Mouse (Mus musculus) liver, embryonic 14.5 days (tissue): ENCODE measurements at regions not wholly inside any gene's neighbourhood (a gene's known extent, or its start where the extent isn't known, plus 50 kb on each side); places are given as distances from the start of the nearest gene placed in this dataset.

Experiments
- ATAC-seq: fragments of 200-750 bp; cut with Nextera tagmentation; 2 replicates; pipeline ENCODE4 v1.8.0; 2017; ENCODE audit warnings: moderate number of reproducible peaks, mild to moderate bottlenecking, moderate library complexity; ENCODE audit not compliant: insufficient read depth
- DNase-seq, 3 experiments: peaks; one replicate each; pipeline ENCODE4 v3.0.0-alpha.2; 2012 to 2013; ENCODE audit warnings: low read depth in 3 of 3, low spot score in 3 of 3
- H3K27ac ChIP-seq: fragments of 300-500 bp; sonication (generic); 2 replicates; pipeline ENCODE4 v1.5.1; 2014; ENCODE audit warnings: moderate library complexity, mild to moderate bottlenecking, control low read depth, inconsistent platforms
- H3K27me3 ChIP-seq: fragments of 300-500 bp; sonication (generic); 2 replicates; pipeline ENCODE4 v1.6.1; 2014; ENCODE audit warnings: mild to moderate bottlenecking, low read length, moderate library complexity; ENCODE audit not compliant: control insufficient read depth, insufficient read depth
- H3K36me3 ChIP-seq: fragments of 300-500 bp; sonication (generic); replicated peaks from 2 replicates; pipeline ENCODE4 v1.6.1; 2014; ENCODE audit warnings: low read depth; ENCODE audit not compliant: control insufficient read depth, insufficient read depth
- H3K4me1 ChIP-seq, 2 experiments: fragments of 200-500 bp in 1 of 2; fragments of 300-500 bp in 1 of 2; sonication (generic) in 1 of 2; replicated peaks; 2 replicates each; pipeline ENCODE4 v1.6.1; 2012 to 2014; ENCODE audit warnings: antibody characterized with exemption in 1 of 2, inconsistent platforms in 1 of 2, low read length in 1 of 2; ENCODE audit not compliant: control insufficient read depth in 2 of 2, insufficient read depth in 2 of 2
- H3K4me2 ChIP-seq: fragments of 300-500 bp; sonication (generic); 2 replicates; pipeline ENCODE4 v1.6.1; 2014; ENCODE audit warnings: low read depth, mild to moderate bottlenecking, control low read depth, moderate library complexity
- H3K4me3 ChIP-seq, 2 experiments: fragments of 200-500 bp in 1 of 2; fragments of 300-500 bp in 1 of 2; sonication (generic) in 1 of 2; 2 replicates each; pipeline ENCODE4 v1.5.1; 2012 to 2014; ENCODE audit warnings: low read depth in 2 of 2, low read length in 2 of 2, mild to moderate bottlenecking in 2 of 2, control low read depth in 1 of 2, inconsistent platforms in 1 of 2, moderate library complexity in 1 of 2; ENCODE audit not compliant: insufficient read depth in 1 of 2
- H3K9ac ChIP-seq: fragments of 300-500 bp; sonication (generic); replicated peaks from 2 replicates; pipeline ENCODE4 v1.6.1; 2014; ENCODE audit warnings: mild to moderate bottlenecking, control low read depth, moderate library complexity
- H3K9me3 ChIP-seq: fragments of 300-500 bp; sonication (generic); 2 replicates; pipeline ENCODE4 v1.6.1; 2016; ENCODE audit warnings: low read length, mixed read lengths; ENCODE audit not compliant: control insufficient read depth
- CTCF ChIP-seq: IDR thresholded peaks from 2 replicates; pipeline ENCODE4 v1.5.1; 2016; ENCODE audit warnings: antibody characterized with exemption, low read depth, control low read depth
- EP300 ChIP-seq: IDR thresholded peaks from 2 replicates; pipeline ENCODE4 v1.6.1; 2016; ENCODE audit warnings: antibody characterized with exemption, low read depth
- WGBS: fragments of 180-500 bp; shearing (Covaris S2); extraction: QIAGEN DNeasy Blood & Tissue Kit; methylation state at CpG from one replicate; pipeline ENCODE4 v1.1.7; 2014; ENCODE audit not compliant: insufficient replicate concordance; 5-methylcytosine and 5-hydroxymethylcytosine counted together

- Histone ChIP-seq H3K27me3 (no peaks in the 10 kb centered on the region), H3K27ac (no peak overlapping the region), H3K9me3 (no peaks in the 10 kb centered on the region), H3K36me3 (no peaks in the 10 kb centered on the region), H3K4me1 (no peaks in the 10 kb centered on the region), H3K4me2 (no peak overlapping the region), H3K9ac (no peak overlapping the region), H3K4me3 (no peak overlapping the region)
- 49% methylated on average over 4 of the region's 4 CpGs for WGBS
- TF ChIP-seq EP300 (no peak), CTCF (no peak)
- DNase-seq: no peak
- ATAC-seq: no peak
Measured at GRCm38 (mm10) chr16:76554846-76555245, 181.2 kb upstream of the Nrip1 start.

- no peak overlapping the region for H3K4me2 ChIP-seq
- no peak overlapping the region for H3K9ac ChIP-seq
- 12% methylated on average over 5 of the region's 5 CpGs for WGBS
- ATAC-seq (no peak), DNase-seq (no peak)
- H3K4me3 ChIP-seq: no peak overlapping the region
- no peaks in the 10 kb centered on the region for H3K9me3 ChIP-seq
- H3K36me3 ChIP-seq: no peaks in the 10 kb centered on the region
- H3K27ac ChIP-seq: no peak overlapping the region
- TF ChIP-seq EP300 (no peak), CTCF (no peak)
- no peaks in the 10 kb centered on the region for H3K4me1 ChIP-seq
- H3K27me3 ChIP-seq: no peaks in the 10 kb centered on the region
Measured at GRCm38 (mm10) chr16:76549628-76550027, 176.0 kb upstream of the Nrip1 start.

- ATAC-seq (no peak), DNase-seq (no peak)
- Histone ChIP-seq H3K27ac (no peak overlapping the region), H3K4me2 (no peak overlapping the region), H3K9me3 (no peaks in the 10 kb centered on the region), H3K36me3 (no peaks in the 10 kb centered on the region), H3K4me1 (no peaks in the 10 kb centered on the region), H3K4me3 (no peak overlapping the region), H3K27me3 (no peaks in the 10 kb centered on the region), H3K9ac (no peak overlapping the region)
- 68% methylated on average over 4 of the region's 4 CpGs for WGBS
- TF ChIP-seq EP300: no peak
- TF ChIP-seq CTCF: no peak
Measured at GRCm38 (mm10) chr16:76547087-76547486, 173.5 kb upstream of the Nrip1 start.

GRCm38 (mm10) chr16:76546632-76547031, 173.0 kb upstream of the Nrip1 start:
- Histone ChIP-seq H3K9me3 (no peaks in the 10 kb centered on the region), H3K4me2 (no peak overlapping the region), H3K9ac (no peak overlapping the region), H3K4me3 (no peak overlapping the region), H3K27me3 (no peaks in the 10 kb centered on the region), H3K27ac (no peak overlapping the region), H3K4me1 (no peaks in the 10 kb centered on the region), H3K36me3 (no peaks in the 10 kb centered on the region)
- ATAC-seq (no peak), DNase-seq (no peak)
- WGBS: 57% methylated on average over 2 of the region's 2 CpGs
- TF ChIP-seq CTCF (no peak), EP300 (no peak)

GRCm38 (mm10) chr16:76545942-76546341, 172.3 kb upstream of the Nrip1 start:
- WGBS: 54% methylated on average over 2 of the region's 2 CpGs
- no peaks in the 10 kb centered on the region for H3K9me3 ChIP-seq
- H3K27ac ChIP-seq: no peak overlapping the region
- no peak for TF ChIP-seq CTCF
- no peak for TF ChIP-seq EP300
- no peak for DNase-seq
- no peaks in the 10 kb centered on the region for H3K36me3 ChIP-seq
- no peak overlapping the region for H3K4me2 ChIP-seq
- H3K9ac ChIP-seq: no peak overlapping the region
- ATAC-seq: no peak
- H3K4me1 ChIP-seq: peaks cover 0 to 2% of the 10 kb centered on the region in 2 experiments; a peak in 1 of 4 replicates
- no peak overlapping the region for H3K4me3 ChIP-seq
- H3K27me3 ChIP-seq: no peaks in the 10 kb centered on the region

- 44% methylated on average over 4 of the region's 4 CpGs for WGBS
- TF ChIP-seq EP300 (no peak), CTCF (no peak)
- Histone ChIP-seq H3K9me3 (no peaks in the 10 kb centered on the region), H3K36me3 (no peaks in the 10 kb centered on the region), H3K27ac (no peak overlapping the region), H3K4me3 (no peak overlapping the region), H3K4me1 (peaks cover 0 to 4% of the 10 kb centered on the region in 2 experiments; a peak in 2 of 4 replicates), H3K9ac (no peak overlapping the region), H3K27me3 (no peaks in the 10 kb centered on the region), H3K4me2 (no peak overlapping the region)
- DNase-seq (no peak), ATAC-seq (no peak)
Measured at GRCm38 (mm10) chr16:76544972-76545371, 171.3 kb upstream of the Nrip1 start.
